Mouse (Mus musculus) CH12.LX (cell line): ENCODE data around the gene Nucb1.

ENCODE experiments used
- CTCF ChIP-seq, 2 experiments: IDR thresholded peaks in 1 of 2; conservative IDR thresholded peaks in 1 of 2; 2 replicates each; pipeline ENCODE4 v1.5.1; 2011 to 2012; ENCODE audit warnings: low read depth in 2 of 2, low read length in 2 of 2, improper control_type of control experiment in 1 of 2, inconsistent platforms in 1 of 2, mild to moderate bottlenecking in 1 of 2, moderate library complexity in 1 of 2
- ELF1 ChIP-seq: IDR thresholded peaks from 2 replicates; pipeline ENCODE4 v1.6.1; 2014; ENCODE audit warnings: low read depth, mild to moderate bottlenecking, inconsistent platforms, low read length, improper control_type of control experiment
- EP300 ChIP-seq: IDR thresholded peaks from 2 replicates; pipeline ENCODE4 v1.6.1; 2011; ENCODE audit warnings: low read length, improper control_type of control experiment
- JUND ChIP-seq: conservative IDR thresholded peaks from 2 replicates; pipeline ENCODE4 v1.6.1; 2011; ENCODE audit warnings: low read depth, low read length, improper control_type of control experiment
- MAX ChIP-seq: IDR thresholded peaks from 2 replicates; pipeline ENCODE4 v1.6.1; 2011; ENCODE audit warnings: low read length, improper control_type of control experiment
- POLR2A ChIP-seq: IDR thresholded peaks from 2 replicates; pipeline ENCODE4 v1.6.1; 2011; ENCODE audit warnings: low read depth, mild to moderate bottlenecking, improper control_type of control experiment, low read length
- USF1 ChIP-seq: IDR thresholded peaks from 2 replicates; pipeline ENCODE4 v1.6.1; 2014; ENCODE audit warnings: low read depth, mild to moderate bottlenecking, inconsistent platforms, low read length, improper control_type of control experiment
- USF2 ChIP-seq: conservative IDR thresholded peaks from 2 replicates; pipeline ENCODE4 v1.6.1; 2011; ENCODE audit warnings: low read depth, low read length, improper control_type of control experiment
- ZC3H11A ChIP-seq: IDR thresholded peaks from 2 replicates; pipeline ENCODE4 v1.6.1; 2012; ENCODE audit warnings: low read depth, mild to moderate bottlenecking, inconsistent platforms, low read length, improper control_type of control experiment
- ZKSCAN1 ChIP-seq: IDR thresholded peaks from 2 replicates; pipeline ENCODE4 v1.6.1; 2012; ENCODE audit warnings: low read depth, inconsistent platforms, low read length, improper control_type of control experiment, borderline replicate concordance
- ZMIZ1 ChIP-seq: IDR thresholded peaks from 2 replicates; pipeline ENCODE4 v1.6.1; 2012; ENCODE audit warnings: low read depth, mild to moderate bottlenecking, inconsistent platforms, low read length, improper control_type of control experiment

- TF ChIP-seq ZMIZ1 (no peak), ELF1 (no peak), POLR2A (no peak), MAX (no peak), USF2 (no peak), USF1 (no peak), JUND (no peak), CTCF (conservative IDR thresholded peaks at IDR 0.05 in 1 of 2, IDR thresholded peaks at IDR 0.05 in 1 of 2; ENCODE audit: low read depth in 2 of 2, low read length in 2 of 2) (no peak), ZKSCAN1 (no peak), ZC3H11A (no peak), EP300 (no peak)
Measured at GRCm38 (mm10) chr7:45537602-45538001, 27.4 kb upstream of the Nucb1 start.
